ENCODE assay signal across 8 mouse cellular contexts in the genomic region with DNA sequence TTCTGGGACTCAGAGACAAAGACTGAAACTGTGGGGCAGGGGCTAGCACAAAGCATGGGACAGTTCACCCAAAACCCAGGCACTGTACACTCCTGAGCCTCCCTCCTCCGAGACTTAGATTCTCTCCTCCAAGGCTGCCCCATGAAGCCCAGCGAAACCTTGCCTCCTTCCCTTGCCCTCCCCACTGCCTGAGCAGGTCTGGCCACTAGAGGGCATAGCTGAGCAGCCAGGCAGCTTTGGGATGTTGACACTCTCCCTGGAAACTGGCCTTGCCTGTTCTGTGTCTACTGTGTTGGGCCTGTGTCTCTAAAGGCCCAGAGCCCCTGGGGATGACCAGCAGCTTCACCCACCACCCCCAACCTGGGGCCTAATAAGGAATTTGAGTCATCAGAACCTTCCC. TPM values are rescaled to one million over a fixed set of nuclear protein-coding genes. Genes with fewer than 3 reads are reported as not detected.
DNase-seq lines count a peak whose midpoint lies in the region; ATAC-seq and TF ChIP-seq lines count a peak whose summit lies in the region.

A gene (plus strand): TSS at position 290 of the 400 bp plus-strand sequence.

- H3K4me2 ChIP-seq in neural tube, embryonic 15.5 days = no peak within 1 kb of the TSS
- no peak within 1 kb of the TSS for H3K4me2 ChIP-seq in kidney, postnatal 0 days (ENCODE audit: low read length)
- H3K4me2 ChIP-seq in lung, embryonic 15.5 days = no peak within 1 kb of the TSS

- peaks cover 34% of the 10 kb centered on the region for H3K27me3 ChIP-seq in neural tube, embryonic 15.5 days (replicated peaks)
- H3K27me3 ChIP-seq in kidney, postnatal 0 days (ENCODE audit: insufficient read depth, low read length) = no peaks in the 10 kb centered on the region
- no peaks in the 10 kb centered on the region for H3K27me3 ChIP-seq in lung, embryonic 15.5 days

- ATAC-seq in neural tube, embryonic 15.5 days (ENCODE audit: low FRiP score) = no peak
- ATAC-seq in kidney, postnatal 0 days (replicated peaks; ENCODE audit: low FRiP score, low read depth) = no peak
- peak; percentile 27; the same call in 1 of the 2 replicates for ATAC-seq in lung, embryonic 15.5 days (ENCODE audit: borderline replicate concordance, extremely low read depth, low FRiP score, low TSS enrichment)

- no peak within 1 kb of the TSS for H3K27ac ChIP-seq in neural tube, embryonic 15.5 days (replicated peaks)
- no peak within 1 kb of the TSS for H3K27ac ChIP-seq in gastrocnemius, adult 2 months
- H3K27ac ChIP-seq in kidney, postnatal 0 days = no peak within 1 kb of the TSS
- no peak within 1 kb of the TSS for H3K27ac ChIP-seq in lung, embryonic 15.5 days

- peak; percentile 96; the same call in 1 of the 2 replicates for TF ChIP-seq CTCF in gastrocnemius, adult 2 months (IDR thresholded peaks at IDR 0.05)
- TF ChIP-seq CTCF in kidney, postnatal 0 days (IDR thresholded peaks at IDR 0.05; ENCODE audit: low read depth) = peak; percentile 82

- peaks cover 26% of the 10 kb centered on the region for H3K4me1 ChIP-seq in neural tube, embryonic 15.5 days
- no peaks in the 10 kb centered on the region for H3K4me1 ChIP-seq in kidney, postnatal 0 days (replicated peaks; ENCODE audit: insufficient read depth, low read length)
- no peaks in the 10 kb centered on the region for H3K4me1 ChIP-seq in lung, embryonic 15.5 days

- no peak within 1 kb of the TSS for H3K4me3 ChIP-seq in neural tube, embryonic 15.5 days (replicated peaks)
- no peak within 1 kb of the TSS for H3K4me3 ChIP-seq in gastrocnemius, adult 2 months
- no peak within 1 kb of the TSS for H3K4me3 ChIP-seq in kidney, postnatal 0 days (replicated peaks; ENCODE audit: low read depth, low read length)
- no peak within 1 kb of the TSS for H3K4me3 ChIP-seq in lung, embryonic 15.5 days

- 43% methylated on average over 2 of the region's 2 CpGs for WGBS in neural tube, embryonic 15.5 days
- WGBS in kidney, postnatal 0 days = 40% methylated on average over 2 of the region's 2 CpGs
- 58% methylated on average over 2 of the region's 2 CpGs for WGBS in lung, embryonic 15.5 days

- H3K9ac ChIP-seq in neural tube, embryonic 15.5 days (replicated peaks) = no peak within 1 kb of the TSS
- no peak within 1 kb of the TSS for H3K9ac ChIP-seq in kidney, postnatal 0 days (ENCODE audit: low read depth, low read length)
- no peak within 1 kb of the TSS for H3K9ac ChIP-seq in lung, embryonic 15.5 days

- H3K36me3 ChIP-seq in neural tube, embryonic 15.5 days = no peaks in the 10 kb centered on the region
- H3K36me3 ChIP-seq in kidney, postnatal 0 days (ENCODE audit: insufficient read depth, low read length) = no peaks in the 10 kb centered on the region
- H3K36me3 ChIP-seq in lung, embryonic 15.5 days = no peaks in the 10 kb centered on the region

- intact Hi-C loops in gastrocnemius, adult 2 months (cut with DNase I) = loop anchor here (10.0 kb wide), 1 partner anchor 228 kb away; a partner anchor contains a TSS

- DNase-seq in neural tube, embryonic 10.5 days (ENCODE audit: extremely low spot score, low spot score) = peak; percentile 48
- peak; percentile 65 for DNase-seq in c-Kit-positive CD71-negative TER-119-negative erythroid progenitor cells, embryonic 14.5 days (ENCODE audit: low read depth)
- peak; percentile 77 for DNase-seq in gastrocnemius, adult 2 months
- peak; percentile 27 for DNase-seq in kidney, postnatal 0 days (ENCODE audit: low spot score)
- peak; percentile 56 for DNase-seq in right cerebral cortex, postnatal 4 days
- peak; percentile 59 to 75 for DNase-seq in urinary bladder, postnatal 4 days (ENCODE audit: low spot score in 2 of 2)

- no peaks in the 10 kb centered on the region for H3K9me3 ChIP-seq in neural tube, embryonic 15.5 days (replicated peaks)
- H3K9me3 ChIP-seq in kidney, postnatal 0 days (replicated peaks; ENCODE audit: low read length) = no peaks in the 10 kb centered on the region
- no peaks in the 10 kb centered on the region for H3K9me3 ChIP-seq in lung, embryonic 15.5 days

RNA-seq across cellular contexts. Expression of the gene that starts here (rescaled TPM):
- 1.0 and 1.6 TPM in 2 replicates for polyA plus RNA-seq in neural tube, embryonic 15.5 days (2015; fragmentation: Nextera tagmentation; extraction: Ambion mirVana)
- total RNA-seq in gastrocnemius, adult 2 months (2021) = not detected
- polyA plus RNA-seq in kidney, postnatal 0 days (2015; fragmentation: Nextera tagmentation; extraction: Ambion mirVana) = 0.30 and 0.34 TPM in 2 replicates
- 0.19 and 0.26 TPM in 2 replicates for polyA plus RNA-seq in lung, embryonic 15.5 days (2015; fragmentation: Nextera tagmentation; extraction: Ambion mirVana)

Comparison
In these comparisons a context has a peak if more than half of its experiments do, and no peak if none do; other contexts are left out.
1. Peak in DNase-seq in gastrocnemius, adult 2 months; RNA of the gene not detected or under 1 TPM.
2. Peak in DNase-seq in kidney, postnatal 0 days; RNA of the gene not detected or under 1 TPM.
3. Peak in ATAC-seq in lung, embryonic 15.5 days; RNA of the gene not detected or under 1 TPM.
4. DNase-seq: peak in every context shown above with its lines; median percentile 77 in gastrocnemius, adult 2 months; 67 in urinary bladder, postnatal 4 days; 65 in c-Kit-positive CD71-negative TER-119-negative erythroid progenitor cells, embryonic 14.5 days; 56 in right cerebral cortex, postnatal 4 days; 48 in neural tube, embryonic 10.5 days; 27 in kidney, postnatal 0 days.